Mouse (Mus musculus): ENCODE results near the gene Ptprr.

DNA sequence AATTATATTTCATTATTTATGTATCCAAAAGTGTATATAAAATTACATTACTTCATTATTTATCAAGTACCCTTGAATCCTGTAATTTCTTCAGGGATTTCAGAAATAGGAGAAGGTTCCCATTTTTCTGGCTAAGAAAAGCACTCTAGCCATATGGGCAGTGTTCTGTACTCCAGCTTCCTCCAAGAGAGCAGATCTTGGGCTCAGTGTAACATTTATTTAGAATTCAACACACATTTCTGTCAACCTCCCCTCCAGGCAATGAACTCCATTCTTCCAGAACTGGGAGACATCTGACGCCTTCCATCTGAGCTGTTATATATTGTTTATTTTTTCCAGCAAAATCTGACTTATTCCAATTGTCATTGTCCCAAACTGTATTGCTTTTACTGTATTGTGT lies 20.1 kb downstream of the Ptprr start:
- TF ChIP-seq POLR2A (IDR thresholded peaks at IDR 0.05; ENCODE audit: borderline replicate concordance, control insufficient read depth, low read depth, low read length) (no peak), CTCF (IDR thresholded peaks at IDR 0.05; ENCODE audit: control insufficient read depth, insufficient read depth, low read length) (no peak)
